11 mouse cellular contexts compared by ENCODE assay signal in genomic region chr1:135474861-135475570, GRCm38 (mm10). TPM values are rescaled to one million over a fixed set of nuclear protein-coding genes. Genes with fewer than 3 reads are reported as not detected.
A peak's percentile ranks its signal among the peaks of the same experiment; 100 is the strongest.
DNase-seq lines count a peak whose midpoint lies in the region; ATAC-seq and TF ChIP-seq lines count a peak whose summit lies in the region.
"Had no signal": no experiment of that assay in that cellular context is flagged by ENCODE, and none has a peak within 500 bp of the region (broad histone marks: within the 10 kb centered on the region; RNA-seq: fewer than 3 reads in every experiment).

No protein-coding gene starts in this region.

- no peaks in the 10 kb centered on the region for H3K27me3 ChIP-seq in kidney, adult 2 months (replicated peaks; ENCODE audit: control insufficient read depth, insufficient read depth, low read length)
- H3K27me3 ChIP-seq in stomach, embryonic 15.5 days (replicated peaks): no peaks in the 10 kb centered on the region
- no peaks in the 10 kb centered on the region for H3K27me3 ChIP-seq in stomach, postnatal 0 days (ENCODE audit: control insufficient read depth, insufficient read depth, low read length)
- no peaks in the 10 kb centered on the region for H3K27me3 ChIP-seq in stomach, embryonic 16.5 days (ENCODE audit: control insufficient read depth, insufficient read depth, low read length)
- H3K27me3 ChIP-seq: liver, embryonic 12.5 days; megakaryocyte, embryonic 14.5 days; Patski had no signal

- no peak for TF ChIP-seq EP300 in stomach, postnatal 0 days (optimal IDR thresholded peaks at IDR 0.05)

- no peak overlapping the region for H3K4me2 ChIP-seq in stomach, embryonic 15.5 days
- no peak overlapping the region for H3K4me2 ChIP-seq in stomach, postnatal 0 days (replicated peaks; ENCODE audit: low read depth)
- no peak overlapping the region for H3K4me2 ChIP-seq in stomach, embryonic 16.5 days (ENCODE audit: low read depth, low read length)
- H3K4me2 ChIP-seq: liver, embryonic 12.5 days had no signal

- TF ChIP-seq CTCF in kidney, adult 2 months (conservative IDR thresholded peaks at IDR 0.05; ENCODE audit: insufficient read depth, insufficient read length, low read depth, low read length): no peak
- TF ChIP-seq CTCF in stomach, postnatal 0 days (IDR thresholded peaks at IDR 0.05; ENCODE audit: low read depth): no peak

- H3K4me1 ChIP-seq in kidney, adult 2 months (ENCODE audit: control insufficient read depth, insufficient read depth, low read length): no peaks in the 10 kb centered on the region
- H3K4me1 ChIP-seq in stomach, embryonic 15.5 days: peaks cover 8% of the 10 kb centered on the region; the same call in 1 of the 2 replicates
- H3K4me1 ChIP-seq in stomach, postnatal 0 days (replicated peaks; ENCODE audit: control insufficient read depth, insufficient read depth): no peaks in the 10 kb centered on the region
- H3K4me1 ChIP-seq in stomach, embryonic 16.5 days (ENCODE audit: control insufficient read depth, insufficient read depth, low read length): peaks cover 11% of the 10 kb centered on the region; the same call in 1 of the 2 replicates

- no peak overlapping the region for H3K4me3 ChIP-seq in kidney, adult 2 months (ENCODE audit: insufficient read depth, low read depth, low read length)
- no peak overlapping the region for H3K4me3 ChIP-seq in stomach, embryonic 15.5 days (replicated peaks)
- H3K4me3 ChIP-seq in stomach, postnatal 0 days (ENCODE audit: low read depth, low read length): no peak overlapping the region
- H3K4me3 ChIP-seq in stomach, embryonic 16.5 days (replicated peaks; ENCODE audit: low read length): no peak overlapping the region
- H3K4me3 ChIP-seq: liver, embryonic 12.5 days; megakaryocyte, embryonic 14.5 days had no signal

- WGBS in kidney, adult 2 months: 62% methylated on average over 15 of the region's 15 CpGs
- WGBS in stomach, embryonic 15.5 days: 61% methylated on average over 15 of the region's 15 CpGs
- WGBS in stomach, postnatal 0 days: 52% methylated on average over 15 of the region's 15 CpGs
- 66% methylated on average over 15 of the region's 15 CpGs for WGBS in stomach, embryonic 16.5 days

- H3K36me3 ChIP-seq in kidney, adult 2 months (ENCODE audit: control insufficient read depth, insufficient read depth, low read length): no peaks in the 10 kb centered on the region
- peaks cover 12% of the 10 kb centered on the region; the same call in 1 of the 2 replicates for H3K36me3 ChIP-seq in stomach, embryonic 15.5 days
- H3K36me3 ChIP-seq in stomach, postnatal 0 days (ENCODE audit: control insufficient read depth, insufficient read depth, low read length): no peaks in the 10 kb centered on the region; the same call in 1 of the 2 replicates
- no peaks in the 10 kb centered on the region for H3K36me3 ChIP-seq in stomach, embryonic 16.5 days (ENCODE audit: control insufficient read depth, insufficient read depth, low read length)

- DNase-seq in adrenal gland, adult 2 months: peak; percentile 22
- DNase-seq in adrenal gland, adult 18-20 months (ENCODE audit: low spot score in 2 of 2): no peak
- peak; percentile 26 for DNase-seq in kidney, adult 2 months
- DNase-seq in kidney, adult 18-20 months: no peak
- no peak for DNase-seq in stomach, postnatal 0 days (ENCODE audit: low spot score)

- no peak overlapping the region for H3K27ac ChIP-seq in kidney, adult 2 months (ENCODE audit: insufficient read depth, low read depth, low read length)
- H3K27ac ChIP-seq in stomach, embryonic 15.5 days: peak overlapping the region; percentile 46
- H3K27ac ChIP-seq in stomach, postnatal 0 days (replicated peaks): no peak overlapping the region
- H3K27ac ChIP-seq in stomach, embryonic 16.5 days (ENCODE audit: low read length): peak overlapping the region; percentile 48
- H3K27ac ChIP-seq: liver, embryonic 12.5 days had no signal

- no peak for ATAC-seq in stomach, embryonic 15.5 days (ENCODE audit: insufficient read depth, low FRiP score, low read depth)
- no peak for ATAC-seq in stomach, postnatal 0 days (ENCODE audit: low FRiP score, low TSS enrichment)
- no peak for ATAC-seq in stomach, embryonic 16.5 days (ENCODE audit: insufficient read depth, low FRiP score)
- no peak for ATAC-seq in frontal cortex, adult (ENCODE audit: low TSS enrichment)
- ATAC-seq: liver, embryonic 12.5 days; Patski had no signal

- no peak overlapping the region for H3K9ac ChIP-seq in stomach, embryonic 15.5 days
- no peak overlapping the region for H3K9ac ChIP-seq in stomach, postnatal 0 days (ENCODE audit: low read length)
- no peak overlapping the region for H3K9ac ChIP-seq in stomach, embryonic 16.5 days (ENCODE audit: low read length)
- H3K9ac ChIP-seq: liver, embryonic 12.5 days had no signal

- TF ChIP-seq POLR2A in kidney, adult 2 months (IDR thresholded peaks at IDR 0.05; ENCODE audit: low read depth, low read length): no peak

- no peaks in the 10 kb centered on the region for H3K9me3 ChIP-seq in stomach, embryonic 15.5 days
- H3K9me3 ChIP-seq in stomach, postnatal 0 days (ENCODE audit: control insufficient read depth, low read length): no peaks in the 10 kb centered on the region
- no peaks in the 10 kb centered on the region for H3K9me3 ChIP-seq in stomach, embryonic 16.5 days (replicated peaks; ENCODE audit: control insufficient read depth, low read length)
- H3K9me3 ChIP-seq: liver, embryonic 12.5 days; megakaryocyte, embryonic 14.5 days had no signal

RNA-seq across cellular contexts. Expression of gene Ipo9, which starts 44.7 kb away (rescaled TPM):
- total RNA-seq in adrenal gland, adult 2 months (2021): 10 to 100 TPM; 58.6 to 77.5 TPM
- 76.6 and 80.7 TPM in 2 replicates for polyA plus RNA-seq in adrenal gland, adult 2 months (2012; rRNA removed)
- total RNA-seq in adrenal gland, adult 18-20 months (2021): 10 to 100 TPM; 55.5 to 87.5 TPM
- 58.3 and 73.9 TPM in 2 replicates for polyA plus RNA-seq in kidney, adult 2 months (2012; rRNA removed)
- 88.7 and 96.5 TPM in 2 replicates for polyA plus RNA-seq in stomach, embryonic 15.5 days (2015; fragmentation: Nextera tagmentation; extraction: Ambion mirVana)
- 23.5 and 24.7 TPM in 2 replicates for polyA plus RNA-seq in stomach, postnatal 0 days (2015; fragmentation: Nextera tagmentation; extraction: Ambion mirVana)
- 92.4 and 94.8 TPM in 2 replicates for polyA plus RNA-seq in stomach, embryonic 16.5 days (2015; fragmentation: Nextera tagmentation; extraction: Ambion mirVana)

Comparison
In these comparisons a context has a peak if more than half of its experiments do, and no peak if none do; other contexts are left out.
1. DNase-seq: peak in adrenal gland, adult 2 months (single experiment) and kidney, adult 2 months (single experiment); none in adrenal gland, adult 18-20 months (0 of 2), kidney, adult 18-20 months (single experiment) and stomach, postnatal 0 days (single experiment).
2. H3K27ac ChIP-seq: peak in stomach, embryonic 15.5 days (single experiment) and stomach, embryonic 16.5 days (single experiment); none in kidney, adult 2 months (single experiment) and stomach, postnatal 0 days (single experiment).